Mouse (Mus musculus) E14TG2a.4 (cell line): ENCODE measurements around the gene Mau2.

Source experiments
- CTCF ChIP-seq: conservative IDR thresholded peaks from 2 replicates; pipeline ENCODE4 v1.5.1; 2014; ENCODE audit warnings: low read length
- NANOG ChIP-seq: IDR thresholded peaks from 2 replicates; pipeline ENCODE4 v1.6.1; 2014; ENCODE audit warnings: borderline replicate concordance, low read length, mixed read lengths
- POU5F1 ChIP-seq: IDR thresholded peaks from 2 replicates; pipeline ENCODE4 v1.6.1; 2014; ENCODE audit warnings: low read length, borderline replicate concordance

DNA sequence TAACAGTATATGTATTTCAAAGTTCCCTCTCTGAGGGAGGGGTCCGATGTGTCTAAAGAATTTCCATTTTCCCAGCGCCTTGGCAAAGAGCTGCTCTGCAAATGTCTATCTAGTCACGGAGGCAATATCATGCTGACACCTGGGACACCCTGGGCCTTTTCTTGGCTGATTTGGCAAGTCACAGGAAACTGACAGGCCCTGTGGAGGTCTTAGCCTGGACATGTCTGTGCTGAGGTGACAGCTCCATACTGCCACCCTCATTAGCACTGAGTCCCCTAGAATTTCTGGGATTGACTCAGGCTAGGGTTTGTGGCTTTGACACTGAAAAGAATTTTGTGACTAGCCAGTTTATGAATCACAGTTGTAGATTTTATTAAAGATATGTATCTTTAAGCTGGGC lies 30.2 kb downstream of the Mau2 start:
- TF ChIP-seq CTCF = no peak
- no peak for TF ChIP-seq POU5F1
- no peak for TF ChIP-seq NANOG
